Mouse (Mus musculus) spleen, adult 10 weeks (tissue): ENCODE measurements around the gene Gm20777. TPM values are rescaled to one million over a fixed set of nuclear protein-coding genes. Genes with fewer than 3 reads are reported as not detected.

Experiments used
- polyA plus RNA-seq: library from polyadenylated mRNA; stranded (reverse); fragments of 350-450 nt; fragmentation: Illumina TruSeq; extraction: RNeasy Lipid Tissue Mini Kit (QIAGEN cat#74804); gene quantifications from one replicate; pipeline ENCODE4 v1.2.3, GENCODE M21; 2015; ENCODE audit warnings: low replicate concordance; ENCODE audit not compliant: insufficient read depth

The Gm20777 gene
- polyA plus RNA-seq = not detected

DNA sequence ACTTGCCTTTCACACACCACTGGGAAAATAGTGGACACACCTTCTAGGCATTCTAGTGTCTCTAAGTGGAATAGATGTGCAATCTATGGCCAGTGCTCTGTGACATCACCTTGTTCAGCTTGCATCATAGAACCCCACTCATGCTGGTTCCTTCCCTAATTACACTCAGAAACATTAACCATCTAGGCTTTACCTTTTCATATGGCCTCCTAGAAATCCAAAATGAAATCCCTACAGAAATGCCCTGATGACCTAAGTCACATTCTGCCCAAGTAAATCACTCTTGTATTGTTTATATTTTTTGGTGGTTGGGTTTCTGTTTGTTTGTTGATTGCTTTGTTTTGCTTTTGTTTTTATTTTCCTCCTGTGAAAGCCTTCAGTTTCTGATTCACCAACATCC is at the start of gene Gm20777:
Gene Gm20777 (minus strand): TSS at position 101 of the 400 bp plus-strand sequence.

Other genes starting within 250 kb of the Gm20777 start
- not detected for gene Gm20737, start 216.4 kb downstream of the Gm20777 start, polyA plus RNA-seq
- not detected for gene Gm21775, start 199.0 kb downstream of the Gm20777 start, polyA plus RNA-seq
- gene Gm21900, start 136.1 kb downstream of the Gm20777 start, polyA plus RNA-seq = not detected